Mouse (Mus musculus): ENCODE measurements at regions not wholly inside any gene's neighbourhood (a gene's known extent, or its start where the extent isn't known, plus 50 kb on each side); places are given as distances from the start of the nearest gene placed in this dataset.

GRCm38 (mm10) chr10:126793136-126793535 is 108.0 kb downstream of the Atp23 start:
- Histone ChIP-seq H3K9ac (ENCODE audit: low read depth, low read length) (no peak overlapping the region), H3K4me2 (replicated peaks; ENCODE audit: low read depth, low read length) (no peak overlapping the region), H3K27ac (ENCODE audit: low read depth, low read length) (no peak overlapping the region), H3K4me3 (ENCODE audit: low read depth, low read length) (no peak overlapping the region), H3K9me3 (ENCODE audit: control insufficient read depth, low read length) (no peaks in the 10 kb centered on the region), H3K27me3 (ENCODE audit: control insufficient read depth, insufficient read depth, low read length) (no peaks in the 10 kb centered on the region), H3K36me3 (ENCODE audit: control insufficient read depth, insufficient read depth, low read length) (no peaks in the 10 kb centered on the region), H3K4me1 (replicated peaks; ENCODE audit: control insufficient read depth, insufficient read depth, low read length) (no peaks in the 10 kb centered on the region)
- DNase-seq (ENCODE audit: low spot score) (no peak), ATAC-seq (ENCODE audit: low FRiP score) (no peak)
- 59% methylated on average over 3 of the region's 3 CpGs for WGBS

GRCm38 (mm10) chr10:126792371-126792835 is 108.8 kb downstream of the Atp23 start:
- H3K9ac ChIP-seq (ENCODE audit: low read depth, low read length) = no peak overlapping the region
- no peaks in the 10 kb centered on the region for H3K4me1 ChIP-seq (replicated peaks; ENCODE audit: control insufficient read depth, insufficient read depth, low read length)
- DNase-seq (ENCODE audit: low spot score) (no peak), ATAC-seq (ENCODE audit: low FRiP score) (peak; percentile 56)
- no peak overlapping the region for H3K4me2 ChIP-seq (replicated peaks; ENCODE audit: low read depth, low read length)
- H3K9me3 ChIP-seq (ENCODE audit: control insufficient read depth, low read length) = no peaks in the 10 kb centered on the region
- H3K36me3 ChIP-seq (ENCODE audit: control insufficient read depth, insufficient read depth, low read length) = no peaks in the 10 kb centered on the region
- no peak overlapping the region for H3K4me3 ChIP-seq (ENCODE audit: low read depth, low read length)
- 74% methylated on average over 10 of the region's 10 CpGs for WGBS
- no peaks in the 10 kb centered on the region for H3K27me3 ChIP-seq (ENCODE audit: control insufficient read depth, insufficient read depth, low read length)
- no peak overlapping the region for H3K27ac ChIP-seq (ENCODE audit: low read depth, low read length)

- Histone ChIP-seq H3K27ac (ENCODE audit: low read depth, low read length) (no peak overlapping the region), H3K4me3 (ENCODE audit: low read depth, low read length) (no peak overlapping the region), H3K9me3 (ENCODE audit: control insufficient read depth, low read length) (no peaks in the 10 kb centered on the region), H3K9ac (ENCODE audit: low read depth, low read length) (no peak overlapping the region), H3K36me3 (ENCODE audit: control insufficient read depth, insufficient read depth, low read length) (no peaks in the 10 kb centered on the region), H3K4me1 (replicated peaks; ENCODE audit: control insufficient read depth, insufficient read depth, low read length) (no peaks in the 10 kb centered on the region), H3K4me2 (replicated peaks; ENCODE audit: low read depth, low read length) (no peak overlapping the region), H3K27me3 (ENCODE audit: control insufficient read depth, insufficient read depth, low read length) (no peaks in the 10 kb centered on the region)
- DNase-seq (ENCODE audit: low spot score) (no peak), ATAC-seq (ENCODE audit: low FRiP score) (no peak)
- 88% methylated on average over 5 of the region's 5 CpGs for WGBS
Observed at GRCm38 (mm10) chr10:126788277-126788676, 112.9 kb downstream of the Atp23 start.

- no peak overlapping the region for H3K4me3 ChIP-seq (ENCODE audit: low read depth, low read length)
- H3K36me3 ChIP-seq (ENCODE audit: control insufficient read depth, insufficient read depth, low read length) = no peaks in the 10 kb centered on the region
- 90% methylated on average over 8 of the region's 8 CpGs for WGBS
- H3K9me3 ChIP-seq (ENCODE audit: control insufficient read depth, low read length) = no peaks in the 10 kb centered on the region
- no peaks in the 10 kb centered on the region for H3K27me3 ChIP-seq (ENCODE audit: control insufficient read depth, insufficient read depth, low read length)
- DNase-seq (ENCODE audit: low spot score) = no peak
- no peak for ATAC-seq (ENCODE audit: low FRiP score)
- H3K9ac ChIP-seq (ENCODE audit: low read depth, low read length) = no peak overlapping the region
- H3K4me2 ChIP-seq (replicated peaks; ENCODE audit: low read depth, low read length) = no peak overlapping the region
- no peak overlapping the region for H3K27ac ChIP-seq (ENCODE audit: low read depth, low read length)
- H3K4me1 ChIP-seq (replicated peaks; ENCODE audit: control insufficient read depth, insufficient read depth, low read length) = no peaks in the 10 kb centered on the region
Observed at GRCm38 (mm10) chr10:126783161-126783560, 118.0 kb downstream of the Atp23 start.

- WGBS = 86% methylated on average over 3 of the region's 3 CpGs
- H3K4me2 ChIP-seq (replicated peaks; ENCODE audit: low read depth, low read length) = no peak overlapping the region
- no peaks in the 10 kb centered on the region for H3K36me3 ChIP-seq (ENCODE audit: control insufficient read depth, insufficient read depth, low read length)
- H3K27me3 ChIP-seq (ENCODE audit: control insufficient read depth, insufficient read depth, low read length) = no peaks in the 10 kb centered on the region
- no peak overlapping the region for H3K27ac ChIP-seq (ENCODE audit: low read depth, low read length)
- ATAC-seq (ENCODE audit: low FRiP score) = no peak
- H3K4me1 ChIP-seq (replicated peaks; ENCODE audit: control insufficient read depth, insufficient read depth, low read length) = no peaks in the 10 kb centered on the region
- no peak overlapping the region for H3K4me3 ChIP-seq (ENCODE audit: low read depth, low read length)
- no peaks in the 10 kb centered on the region for H3K9me3 ChIP-seq (ENCODE audit: control insufficient read depth, low read length)
- no peak for DNase-seq (ENCODE audit: low spot score)
- H3K9ac ChIP-seq (ENCODE audit: low read depth, low read length) = no peak overlapping the region
Observed at GRCm38 (mm10) chr10:126776603-126777002, 124.6 kb downstream of the Atp23 start.

- no peaks in the 10 kb centered on the region for H3K36me3 ChIP-seq (ENCODE audit: control insufficient read depth, insufficient read depth, low read length)
- ATAC-seq (ENCODE audit: low FRiP score) (no peak), DNase-seq (ENCODE audit: low spot score) (no peak)
- H3K4me3 ChIP-seq (ENCODE audit: low read depth, low read length) = no peak overlapping the region
- no peak overlapping the region for H3K9ac ChIP-seq (ENCODE audit: low read depth, low read length)
- H3K4me2 ChIP-seq (replicated peaks; ENCODE audit: low read depth, low read length) = no peak overlapping the region
- no peak overlapping the region for H3K27ac ChIP-seq (ENCODE audit: low read depth, low read length)
- no peaks in the 10 kb centered on the region for H3K4me1 ChIP-seq (replicated peaks; ENCODE audit: control insufficient read depth, insufficient read depth, low read length)
- 84% methylated on average over 13 of the region's 13 CpGs for WGBS
- H3K9me3 ChIP-seq (ENCODE audit: control insufficient read depth, low read length) = no peaks in the 10 kb centered on the region
- H3K27me3 ChIP-seq (ENCODE audit: control insufficient read depth, insufficient read depth, low read length) = no peaks in the 10 kb centered on the region
Observed at GRCm38 (mm10) chr10:126775946-126776345, 125.2 kb downstream of the Atp23 start.

GRCm38 (mm10) chr10:126770446-126771020 is 130.6 kb downstream of the Atp23 start:
- ATAC-seq (ENCODE audit: low FRiP score) (no peak), DNase-seq (ENCODE audit: low spot score) (no peak)
- Histone ChIP-seq H3K27me3 (ENCODE audit: control insufficient read depth, insufficient read depth, low read length) (no peaks in the 10 kb centered on the region), H3K9me3 (ENCODE audit: control insufficient read depth, low read length) (no peaks in the 10 kb centered on the region), H3K9ac (ENCODE audit: low read depth, low read length) (no peak overlapping the region), H3K36me3 (ENCODE audit: control insufficient read depth, insufficient read depth, low read length) (no peaks in the 10 kb centered on the region), H3K27ac (ENCODE audit: low read depth, low read length) (no peak overlapping the region), H3K4me2 (replicated peaks; ENCODE audit: low read depth, low read length) (no peak overlapping the region), H3K4me3 (ENCODE audit: low read depth, low read length) (no peak overlapping the region), H3K4me1 (replicated peaks; ENCODE audit: control insufficient read depth, insufficient read depth, low read length) (no peaks in the 10 kb centered on the region)
- 84% methylated on average over 6 of the region's 6 CpGs for WGBS

- Histone ChIP-seq H3K4me3 (ENCODE audit: low read depth, low read length) (no peak overlapping the region), H3K27ac (ENCODE audit: low read depth, low read length) (no peak overlapping the region), H3K9me3 (ENCODE audit: control insufficient read depth, low read length) (no peaks in the 10 kb centered on the region), H3K4me1 (replicated peaks; ENCODE audit: control insufficient read depth, insufficient read depth, low read length) (no peaks in the 10 kb centered on the region), H3K4me2 (replicated peaks; ENCODE audit: low read depth, low read length) (no peak overlapping the region), H3K36me3 (ENCODE audit: control insufficient read depth, insufficient read depth, low read length) (no peaks in the 10 kb centered on the region), H3K9ac (ENCODE audit: low read depth, low read length) (no peak overlapping the region), H3K27me3 (ENCODE audit: control insufficient read depth, insufficient read depth, low read length) (no peaks in the 10 kb centered on the region)
- 100% methylated on average over 2 of the region's 2 CpGs for WGBS
- ATAC-seq (ENCODE audit: low FRiP score) = no peak
- no peak for DNase-seq (ENCODE audit: low spot score)
Observed at GRCm38 (mm10) chr10:126765648-126766047, 135.5 kb downstream of the Atp23 start.

- Histone ChIP-seq H3K27ac (ENCODE audit: low read depth, low read length) (no peak overlapping the region), H3K4me2 (replicated peaks; ENCODE audit: low read depth, low read length) (no peak overlapping the region), H3K27me3 (ENCODE audit: control insufficient read depth, insufficient read depth, low read length) (no peaks in the 10 kb centered on the region), H3K4me3 (ENCODE audit: low read depth, low read length) (no peak overlapping the region), H3K9me3 (ENCODE audit: control insufficient read depth, low read length) (no peaks in the 10 kb centered on the region), H3K9ac (ENCODE audit: low read depth, low read length) (no peak overlapping the region), H3K36me3 (ENCODE audit: control insufficient read depth, insufficient read depth, low read length) (no peaks in the 10 kb centered on the region), H3K4me1 (replicated peaks; ENCODE audit: control insufficient read depth, insufficient read depth, low read length) (no peaks in the 10 kb centered on the region)
- DNase-seq (ENCODE audit: low spot score) (peak; percentile 12), ATAC-seq (ENCODE audit: low FRiP score) (no peak)
- 72% methylated on average over 8 of the region's 8 CpGs for WGBS
Observed at GRCm38 (mm10) chr10:126764740-126765139, 136.4 kb downstream of the Atp23 start.
